Mouse (Mus musculus) kidney, adult 18-20 months (tissue): Measurements from ENCODE around the gene Gamt.
"Not testable (repeated sequence)": the region's sequence is repeated elsewhere in the genome, so short reads cannot be mapped to it uniquely, and the experiment has no call there.

Experiments used
- DNase-seq: peaks from one replicate; pipeline ENCODE4 v3.0.0; 2021

The Gamt gene

GRCm38 (mm10) chr10:80226416-80227165 lies 34.2 kb downstream of the Gamt start, which contains the start of gene Mum1:
Gene Mum1 (plus strand): TSS chr10:80226434.
- peak; percentile 99 for DNase-seq

GRCm38 (mm10) chr10:80226071-80226415 lies 34.8 kb downstream of the Gamt start:
- DNase-seq, result no peak

- not testable (repeated sequence) for DNase-seq
Observed at GRCm38 (mm10) chr10:80223137-80223536, 37.7 kb downstream of the Gamt start.

GRCm38 (mm10) chr10:80220676-80221075 lies 40.1 kb downstream of the Gamt start:
- DNase-seq, result no peak

GRCm38 (mm10) chr10:80215048-80215772 lies 45.6 kb downstream of the Gamt start:
- no peak for DNase-seq

GRCm38 (mm10) chr10:80211547-80212103 lies 49.2 kb downstream of the Gamt start:
- DNase-seq, result not testable (repeated sequence)

GRCm38 (mm10) chr10:80208841-80209371 lies 51.9 kb downstream of the Gamt start:
- peak; percentile 16 for DNase-seq

GRCm38 (mm10) chr10:80208248-80208647 lies 52.6 kb downstream of the Gamt start:
- no peak for DNase-seq
